Mouse (Mus musculus) v-Abl transformed pro-B cells (cell line): Measurements from ENCODE around the gene Tnfaip8l1.

Experiments
- in situ Hi-C, 2 experiments: fragments of 400-800 bp; cut with MboI; formaldehyde crosslinking; loops; one replicate each; pipeline ENCODE4 v1.15.1; 2025; ENCODE audit not compliant: unreplicated experiment in 2 of 2

The Tnfaip8l1 gene

GRCm38 (mm10) chr17:56134463-56134971, 27.8 kb upstream of the Tnfaip8l1 start:
- in situ Hi-C loops, result loop anchor here (5.0 kb wide), 5 partner anchors 118 to 218 kb away; partner anchors contain the start of gene Fem1a (in 1 of the 2)

GRCm38 (mm10) chr17:56136558-56136957, 25.7 kb upstream of the Tnfaip8l1 start:
- in situ Hi-C loops, result no loop called here

GRCm38 (mm10) chr17:56137839-56138613, 24.3 kb upstream of the Tnfaip8l1 start:
- in situ Hi-C loops, result no loop called here

GRCm38 (mm10) chr17:56139355-56139754, 22.9 kb upstream of the Tnfaip8l1 start:
- in situ Hi-C loops, result no loop called here

GRCm38 (mm10) chr17:56139858-56140595, 22.2 kb upstream of the Tnfaip8l1 start, which contains the start of gene Sema6b:
Gene Sema6b, minus strand, starts transcription at chr17:56140343.
- in situ Hi-C loops, result no loop called here

- in situ Hi-C loops, result no loop called here
Observed at GRCm38 (mm10) chr17:56141702-56142605, 20.3 kb upstream of the Tnfaip8l1 start.

- in situ Hi-C loops, result no loop called here
Observed at GRCm38 (mm10) chr17:56144546-56144945, 17.7 kb upstream of the Tnfaip8l1 start.

- in situ Hi-C loops, result no loop called here
Observed at GRCm38 (mm10) chr17:56146131-56146530, 16.1 kb upstream of the Tnfaip8l1 start.

GRCm38 (mm10) chr17:56147420-56147819, 14.9 kb upstream of the Tnfaip8l1 start:
- in situ Hi-C loops, result no loop called here

GRCm38 (mm10) chr17:56148280-56148679, 14.0 kb upstream of the Tnfaip8l1 start:
- in situ Hi-C loops, result no loop called here

- in situ Hi-C loops, result no loop called here
Observed at GRCm38 (mm10) chr17:56148790-56149618, 13.3 kb upstream of the Tnfaip8l1 start.

- in situ Hi-C loops, result no loop called here
Observed at GRCm38 (mm10) chr17:56149897-56150296, 12.4 kb upstream of the Tnfaip8l1 start.

GRCm38 (mm10) chr17:56153643-56154042, 8.6 kb upstream of the Tnfaip8l1 start:
- in situ Hi-C loops, result no loop called here

GRCm38 (mm10) chr17:56159729-56160128, 2.5 kb upstream of the Tnfaip8l1 start:
- in situ Hi-C loops, result loop anchor here (5.0 kb wide), 1 partner anchor 32 kb away; no protein-coding TSS in a partner anchor

GRCm38 (mm10) chr17:56163523-56164102, 1.3 kb downstream of the Tnfaip8l1 start:
- in situ Hi-C loops, result loop anchor here (5.0 kb wide), 1 partner anchor 36 kb away; no protein-coding TSS in a partner anchor

GRCm38 (mm10) chr17:56164510-56164909, 2.2 kb downstream of the Tnfaip8l1 start:
- in situ Hi-C loops, result loop anchor here (5.0 kb wide), 1 partner anchor 37 kb away; no protein-coding TSS in a partner anchor

GRCm38 (mm10) chr17:56165671-56166070, 3.4 kb downstream of the Tnfaip8l1 start:
- in situ Hi-C loops, result no loop called here

GRCm38 (mm10) chr17:56169830-56170229, 7.6 kb downstream of the Tnfaip8l1 start:
- in situ Hi-C loops, result no loop called here

- in situ Hi-C loops, result no loop called here
Observed at GRCm38 (mm10) chr17:56170636-56171035, 8.4 kb downstream of the Tnfaip8l1 start.
